Mouse (Mus musculus) liver, postnatal 0 days (tissue): ENCODE measurements around the gene BC030867.

ENCODE experiments used
- CTCF ChIP-seq: sonication (generic); IDR thresholded peaks from 2 replicates; pipeline ENCODE4 v1.5.1; 2016; ENCODE audit warnings: antibody characterized with exemption, low read depth
- EP300 ChIP-seq: IDR thresholded peaks from 2 replicates; pipeline ENCODE4 v1.6.1; 2016; ENCODE audit warnings: antibody characterized with exemption, low read depth, mild to moderate bottlenecking

DNA sequence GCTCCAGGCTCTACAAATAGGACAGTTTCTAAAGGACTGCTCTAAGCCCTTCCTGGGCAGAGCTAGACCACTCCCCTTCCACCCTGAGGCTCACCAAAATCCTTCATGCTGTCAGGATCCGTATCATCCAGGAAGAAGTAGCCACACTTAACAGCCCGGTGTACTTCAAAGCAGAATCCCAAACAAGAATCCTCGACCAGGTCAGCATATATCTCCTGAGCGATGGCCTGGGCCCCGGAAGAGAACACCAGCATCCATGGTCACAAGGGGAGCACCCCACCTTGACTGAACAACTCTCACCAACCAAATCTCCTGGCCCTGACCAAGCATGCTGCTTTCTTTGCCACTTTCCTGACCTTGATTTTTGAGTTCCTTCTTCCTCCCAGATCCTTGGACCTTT, 45.7 kb downstream of the BC030867 start:
- no peak for TF ChIP-seq CTCF
- no peak for TF ChIP-seq EP300
